Mouse (Mus musculus) thymus, postnatal 4 days (tissue): Measurements from ENCODE around the gene Vps33b.
"Not testable (repeated sequence)": the region's sequence is repeated elsewhere in the genome, so short reads cannot be mapped to it uniquely, and the experiment has no call there.

Experiments
- DNase-seq: peaks from one replicate; pipeline ENCODE4 v3.0.0; 2021

The Vps33b gene

DNA sequence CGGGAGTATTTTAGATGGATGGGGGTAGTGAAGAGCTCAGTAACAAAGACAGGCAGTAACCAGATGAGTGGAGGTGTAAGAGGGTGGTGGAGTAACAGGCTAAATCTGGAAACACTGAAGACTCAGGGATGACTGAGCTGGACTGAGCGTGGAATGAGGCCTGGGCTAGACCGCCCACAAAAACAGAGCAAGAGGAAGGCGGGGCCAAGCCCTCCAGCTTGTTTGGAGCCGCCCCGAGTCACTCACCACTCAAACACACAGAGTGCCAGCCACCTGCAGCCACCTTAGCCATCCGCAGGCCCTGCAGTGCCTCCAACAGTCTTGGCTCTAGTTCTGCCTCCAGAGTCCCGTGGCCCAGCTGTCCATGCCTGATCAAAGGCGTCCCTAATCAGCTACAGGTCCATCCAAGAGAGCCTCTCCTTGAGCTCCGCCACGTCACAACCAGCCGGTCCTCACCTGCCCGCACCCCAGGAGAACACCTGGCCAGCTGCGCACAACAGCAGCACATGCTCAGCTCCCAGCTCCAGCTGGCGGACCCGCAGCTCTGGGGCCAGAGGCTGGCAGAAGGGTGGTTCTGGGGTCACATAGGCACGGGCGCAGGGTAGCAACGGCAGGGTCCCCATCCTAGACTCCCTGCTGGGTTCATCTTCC is 50.5 kb downstream of the Vps33b start:
- DNase-seq, result no peak

DNA sequence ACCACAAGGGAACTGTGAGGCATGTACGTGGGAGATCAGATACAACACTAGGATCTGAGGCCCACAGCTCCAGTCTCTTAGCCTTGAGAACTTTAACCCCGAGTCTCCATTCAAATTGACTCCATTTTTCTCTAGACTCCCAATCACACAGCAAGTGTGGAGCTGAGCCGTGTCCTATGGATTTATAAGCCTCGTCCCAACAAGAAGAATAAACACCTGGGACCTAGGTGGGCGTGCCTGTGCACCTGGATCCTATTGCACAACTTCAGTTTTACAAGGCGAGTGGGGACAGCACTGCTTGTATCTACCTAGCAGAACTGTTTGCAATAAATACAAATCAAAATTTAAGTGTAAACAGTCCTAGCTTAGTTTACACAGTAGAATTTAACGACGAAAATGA is 53.9 kb downstream of the Vps33b start:
- DNase-seq, result peak; percentile 20

DNA sequence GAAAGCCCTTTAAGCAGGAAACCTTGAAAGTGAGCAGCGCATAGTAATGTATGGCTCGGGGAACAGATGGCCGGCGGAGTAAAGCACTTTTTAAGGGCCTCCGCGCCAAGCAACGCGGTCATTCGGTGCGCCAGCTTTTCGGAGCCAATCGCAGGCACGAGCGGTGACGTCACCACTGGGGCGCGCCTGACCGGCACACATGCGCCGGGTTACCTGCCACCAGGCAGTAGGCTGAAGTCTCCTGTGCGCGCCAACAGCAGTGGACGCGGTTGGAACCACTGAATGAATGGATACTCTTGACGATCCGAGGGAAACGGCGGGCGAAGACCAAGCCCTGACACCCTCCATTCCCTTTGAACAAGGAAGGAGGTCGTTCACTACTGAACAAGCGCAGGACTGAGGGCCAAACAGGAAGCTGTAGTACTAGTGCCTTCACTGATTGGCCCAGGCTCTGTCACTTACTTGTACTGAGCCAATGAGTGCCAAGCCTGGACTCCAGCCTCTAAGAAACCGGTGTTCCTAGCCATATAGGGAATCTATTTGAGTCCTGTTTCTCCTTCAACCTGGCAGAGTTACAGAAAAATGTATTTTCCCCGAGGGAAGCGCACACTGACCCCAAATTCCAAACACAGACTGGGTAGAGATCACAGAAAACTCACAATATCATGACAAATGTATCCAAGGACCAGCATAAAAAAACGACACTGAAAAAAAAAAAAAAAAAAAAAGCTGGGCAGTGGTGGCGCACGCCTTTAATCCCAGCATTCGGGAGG is 54.8 kb downstream of the Vps33b start, which contains the start of gene Rccd1:
TSS of gene Rccd1 (minus strand) at position 412 of the 773 bp plus-strand sequence.
- peak; percentile 96 for DNase-seq

DNA sequence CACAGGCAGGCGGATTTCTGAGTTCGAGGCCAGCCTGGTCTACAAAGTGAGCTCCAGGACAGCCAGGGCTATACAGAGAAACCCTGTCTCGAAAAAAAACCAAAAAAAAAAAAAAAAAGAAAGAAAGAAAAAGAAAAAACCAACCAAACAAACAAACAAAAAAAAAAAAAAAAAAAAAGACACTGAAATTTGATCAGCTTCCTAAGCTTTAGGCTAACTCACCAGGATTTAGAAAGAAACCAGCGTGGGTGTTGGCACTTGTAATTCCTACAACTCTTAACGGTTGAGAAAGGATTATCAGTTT is 55.3 kb downstream of the Vps33b start:
- DNase-seq, result not testable (repeated sequence)

DNA sequence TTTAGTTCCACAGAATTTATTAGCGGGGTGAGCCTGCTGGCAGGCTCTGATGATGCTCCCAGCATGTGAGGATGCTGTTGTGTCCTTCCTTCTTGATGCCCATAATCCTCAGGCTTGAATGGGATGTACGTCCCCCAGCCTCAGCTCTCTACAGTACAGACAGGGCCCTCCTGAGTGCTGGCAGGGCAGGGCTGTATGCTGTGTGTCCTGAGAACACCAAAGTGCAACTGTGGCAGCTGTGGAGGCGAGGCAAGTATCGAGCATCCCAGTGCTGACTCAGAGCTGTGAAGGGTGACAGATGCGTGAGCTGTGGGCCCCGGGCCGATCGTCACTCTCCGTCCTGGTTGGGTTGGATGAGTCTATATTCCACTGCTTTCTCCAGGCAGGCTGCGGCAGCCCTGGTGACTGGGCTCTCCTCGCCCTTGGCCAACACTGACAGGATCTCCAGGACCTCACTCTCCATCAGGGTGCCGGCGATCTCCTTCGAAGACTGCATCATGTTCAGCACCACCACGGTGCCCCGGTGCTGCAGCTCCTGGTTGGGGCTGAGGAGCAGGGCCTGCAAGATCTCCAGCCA is 55.9 kb downstream of the Vps33b start:
- no peak for DNase-seq

DNA sequence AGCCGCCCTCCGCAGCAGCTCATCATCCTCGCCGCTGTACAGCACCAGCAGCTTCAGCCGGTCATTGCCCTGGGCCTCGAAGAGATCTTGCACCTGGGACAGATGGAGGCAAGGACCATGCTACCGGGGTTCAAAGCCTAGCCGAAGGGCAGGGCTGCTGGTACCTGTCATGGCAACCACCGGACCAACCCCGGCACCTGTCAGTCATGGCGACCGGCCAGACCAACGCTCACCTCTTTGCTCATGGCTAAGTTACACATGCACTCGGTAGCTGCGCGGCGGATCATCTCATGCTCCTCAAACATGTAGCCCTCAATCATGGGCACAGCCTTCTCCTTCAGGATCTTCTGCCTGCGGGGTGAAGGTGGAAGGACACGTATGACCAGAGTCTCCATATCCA is 56.6 kb downstream of the Vps33b start:
- DNase-seq, result no peak

DNA sequence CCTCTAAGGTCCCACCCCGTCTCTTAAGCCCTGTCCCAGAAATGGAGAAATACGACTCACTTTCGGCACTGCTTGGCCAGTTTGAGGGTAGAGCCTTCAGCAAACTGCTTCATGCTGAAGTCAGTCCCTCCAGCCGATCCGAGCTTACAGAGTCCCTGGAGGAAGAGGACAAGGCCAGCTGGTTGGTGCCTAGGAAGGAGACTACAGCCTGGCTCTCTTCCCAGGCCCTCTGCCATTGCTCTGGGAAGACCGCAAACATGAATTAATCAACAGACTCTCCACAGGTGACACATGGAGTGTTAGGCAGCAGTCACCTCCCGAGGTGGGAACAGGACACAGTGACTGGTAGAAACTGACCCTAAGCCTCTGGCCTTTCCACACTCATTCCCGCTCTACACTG is 60.8 kb downstream of the Vps33b start:
- no peak for DNase-seq

DNA sequence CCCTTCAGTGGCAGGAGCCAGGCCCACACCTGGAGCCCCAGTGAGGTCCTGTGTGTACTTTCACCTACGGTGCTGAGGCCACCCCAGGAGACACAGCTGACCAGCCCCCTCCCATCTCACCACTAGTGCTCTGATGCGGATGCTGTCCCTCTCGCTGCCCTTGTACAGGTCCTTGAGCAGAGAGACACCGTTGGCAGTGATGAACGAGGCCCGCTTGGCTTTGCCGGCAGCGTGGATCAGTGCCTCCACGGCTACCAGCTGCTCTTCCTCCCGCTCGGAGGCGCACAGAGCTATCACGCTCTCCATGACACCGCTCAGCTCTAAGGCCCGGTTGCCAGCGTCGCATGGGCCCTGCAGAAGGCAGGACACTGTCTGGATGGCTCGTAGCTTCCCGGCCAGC is 62.0 kb downstream of the Vps33b start:
- DNase-seq, result no peak

DNA sequence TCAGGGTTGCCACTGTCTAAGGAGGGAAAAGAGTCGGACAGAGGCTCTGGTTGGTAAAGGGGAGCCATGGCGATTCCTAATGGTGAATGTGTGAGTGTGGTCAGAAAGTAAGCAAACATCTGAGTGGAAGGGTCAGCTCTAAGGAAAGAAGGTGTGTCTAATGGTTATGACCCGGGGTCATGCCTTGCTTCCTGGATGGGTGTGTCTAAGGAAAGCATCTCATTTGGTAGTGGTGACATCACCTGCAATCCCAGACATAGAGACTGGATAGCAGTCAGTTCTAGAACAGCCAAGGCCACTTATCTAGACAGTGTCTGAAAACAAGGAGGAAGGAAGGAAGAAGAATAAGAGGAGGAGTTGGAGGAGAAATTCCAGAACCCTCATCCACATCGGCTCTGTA is 65.4 kb downstream of the Vps33b start:
- DNase-seq, result no peak

DNA sequence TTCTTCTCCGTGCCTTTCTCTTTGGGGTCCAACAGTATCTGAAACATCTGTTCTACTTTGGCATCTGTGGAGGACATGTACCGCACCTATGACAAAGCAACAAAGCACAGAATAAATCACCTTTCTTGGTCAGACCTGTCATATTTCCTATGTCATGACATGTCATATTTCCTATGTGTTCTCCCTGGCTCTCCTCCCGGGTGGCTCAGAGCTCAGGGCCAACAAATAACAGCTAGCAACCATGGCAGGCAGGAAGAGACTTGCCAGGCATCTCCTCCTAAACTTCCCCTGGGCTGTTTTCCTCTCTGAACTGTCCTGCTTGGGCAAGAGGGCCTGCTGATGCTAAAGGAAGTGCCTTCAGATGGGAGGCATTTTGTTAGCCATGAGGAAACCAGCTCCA is 67.5 kb downstream of the Vps33b start:
- no peak for DNase-seq

DNA sequence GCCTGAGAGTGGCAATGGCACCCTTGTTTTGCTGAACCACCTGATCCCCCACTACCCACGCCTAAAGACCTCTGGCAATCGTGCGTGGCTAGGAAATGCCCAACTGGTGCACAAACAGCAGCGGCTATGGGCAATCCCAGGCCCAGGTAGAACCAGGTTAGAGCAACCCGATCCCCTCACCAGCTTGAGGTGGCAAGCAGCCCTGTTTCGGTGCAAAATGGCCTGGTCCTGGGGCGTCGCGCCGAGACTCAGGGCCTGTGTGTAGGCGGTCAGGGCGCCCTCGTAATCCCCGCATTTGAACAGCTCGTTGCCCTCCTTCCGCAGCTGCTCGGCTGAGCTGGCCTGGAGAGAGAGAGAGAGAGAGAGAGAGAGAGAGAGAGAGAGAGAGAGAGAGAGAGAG is 69.9 kb downstream of the Vps33b start:
- DNase-seq, result peak; percentile 61

DNA sequence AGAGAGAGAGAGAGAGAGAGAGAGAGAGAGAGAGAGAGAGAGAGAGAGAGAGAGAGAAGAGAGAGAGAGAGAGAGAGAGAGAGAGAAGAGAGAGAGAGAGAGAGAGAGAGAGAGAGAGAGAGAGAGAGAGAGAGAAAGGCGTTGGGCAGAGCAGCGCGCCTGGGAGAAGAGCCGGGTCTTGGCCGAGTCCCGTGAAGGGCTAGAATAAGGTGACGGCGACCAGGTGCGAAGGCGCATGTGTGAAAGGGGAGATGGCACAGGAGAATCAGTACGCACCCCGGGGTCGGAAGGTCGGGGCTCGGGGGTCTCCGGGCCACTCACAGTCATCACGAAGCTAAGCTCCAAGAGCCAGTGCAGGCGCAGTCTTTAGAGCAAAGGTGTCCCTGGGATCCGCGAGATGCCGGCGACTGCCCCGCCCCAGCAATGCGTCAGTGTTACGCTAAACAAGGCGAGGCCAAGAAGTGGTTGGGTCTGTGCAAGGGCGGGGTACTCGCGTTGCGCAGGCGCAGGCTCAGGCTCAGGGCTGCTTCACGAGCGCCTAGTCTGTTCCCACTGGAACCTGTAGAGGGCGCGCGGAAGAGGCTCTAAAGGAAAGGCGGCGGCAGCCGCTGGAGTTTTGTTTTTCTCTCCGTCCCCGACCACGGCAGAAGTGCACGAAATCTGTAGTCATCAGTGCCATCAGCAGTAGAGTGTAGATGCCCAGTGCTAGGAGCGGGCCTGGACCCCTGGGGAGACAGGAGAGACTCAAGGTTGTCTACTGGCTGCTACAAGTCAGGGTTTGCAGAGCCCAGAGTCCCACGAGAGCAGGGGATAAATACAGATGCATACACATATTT is 70.6 kb downstream of the Vps33b start:
- peak; percentile 99 for DNase-seq

DNA sequence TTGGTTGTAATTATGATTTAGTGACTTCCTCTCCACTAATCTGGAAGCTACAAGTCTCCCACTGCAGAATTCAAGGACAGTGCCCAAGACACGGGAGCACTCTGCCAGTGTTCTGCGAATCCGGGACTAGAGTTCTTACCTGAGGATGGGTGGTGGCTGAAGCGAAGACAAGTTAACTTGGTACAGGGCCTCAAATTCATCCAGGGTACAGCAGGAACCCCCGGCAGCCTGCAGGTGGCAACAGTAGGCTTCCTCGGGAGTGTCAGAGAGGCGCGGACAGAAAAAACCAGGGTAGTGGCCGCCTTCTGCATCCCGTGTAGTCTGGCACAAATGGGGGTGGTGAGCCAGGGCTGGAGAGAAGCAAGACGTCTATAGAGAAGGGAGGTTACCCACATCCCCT is 71.3 kb downstream of the Vps33b start, which contains the start of gene Unc45a:
TSS of gene Unc45a (minus strand) at position 213 of the 400 bp plus-strand sequence.
- peak; percentile 82 for DNase-seq
